Mouse (Mus musculus): ENCODE data around the gene Dll1. TPM values are rescaled to one million over a fixed set of nuclear protein-coding genes. Genes with fewer than 3 reads are reported as not detected.

The Dll1 gene
- polyA plus RNA-seq, 3 experiments from 2014 or later = 0.35 TPM; not detected in 2

- ATAC-seq = no peak
Measured at GRCm38 (mm10) chr17:15327106-15327505, 49.6 kb downstream of the Dll1 start.

GRCm38 (mm10) chr17:15325976-15326842 lies 50.5 kb downstream of the Dll1 start:
- no peak for ATAC-seq

- no peak for ATAC-seq
Measured at GRCm38 (mm10) chr17:15323191-15323834, 53.4 kb downstream of the Dll1 start.

Other genes with a start within 250 kb of the Dll1 start
- gene Fam120b, start 19.3 kb upstream of the Dll1 start, polyA plus RNA-seq (2017; shearing (Covaris generic)) = 10 to 100 TPM; 23.8 to 39.8 (median 32.7) TPM
- gene Psmb1, start 122.9 kb upstream of the Dll1 start, polyA plus RNA-seq (2017; shearing (Covaris generic)) = 100 to 1,000 TPM; 370 to 432 (median 370) TPM
- gene Tbp, start 123.0 kb upstream of the Dll1 start, polyA plus RNA-seq (2017; shearing (Covaris generic)) = 10 to 100 TPM; 48.2 to 58.1 (median 56.7) TPM
- 10 to 100 TPM; 18.0 to 29.1 (median 21.3) TPM for gene Pdcd2, start 150.4 kb upstream of the Dll1 start, polyA plus RNA-seq (2017; shearing (Covaris generic))
- gene Prdm9, start 187.5 kb upstream of the Dll1 start, polyA plus RNA-seq (2017; shearing (Covaris generic)) = 1 to 10 TPM; 4.5 to 9.0 (median 7.0) TPM

Measured in inflammation-experienced regulatory T-cells, adult 6 months (primary cell).